Mouse (Mus musculus) stomach, postnatal 0 days (tissue): ENCODE data around the gene Pptc7.

Experiments used
- CTCF ChIP-seq: IDR thresholded peaks from 2 replicates; pipeline ENCODE4 v1.5.1; 2016; ENCODE audit warnings: antibody characterized with exemption, low read depth, mild to moderate bottlenecking, moderate library complexity
- EP300 ChIP-seq: optimal IDR thresholded peaks from 2 replicates; pipeline ENCODE3; 2016; ENCODE audit warnings: antibody characterized with exemption

DNA sequence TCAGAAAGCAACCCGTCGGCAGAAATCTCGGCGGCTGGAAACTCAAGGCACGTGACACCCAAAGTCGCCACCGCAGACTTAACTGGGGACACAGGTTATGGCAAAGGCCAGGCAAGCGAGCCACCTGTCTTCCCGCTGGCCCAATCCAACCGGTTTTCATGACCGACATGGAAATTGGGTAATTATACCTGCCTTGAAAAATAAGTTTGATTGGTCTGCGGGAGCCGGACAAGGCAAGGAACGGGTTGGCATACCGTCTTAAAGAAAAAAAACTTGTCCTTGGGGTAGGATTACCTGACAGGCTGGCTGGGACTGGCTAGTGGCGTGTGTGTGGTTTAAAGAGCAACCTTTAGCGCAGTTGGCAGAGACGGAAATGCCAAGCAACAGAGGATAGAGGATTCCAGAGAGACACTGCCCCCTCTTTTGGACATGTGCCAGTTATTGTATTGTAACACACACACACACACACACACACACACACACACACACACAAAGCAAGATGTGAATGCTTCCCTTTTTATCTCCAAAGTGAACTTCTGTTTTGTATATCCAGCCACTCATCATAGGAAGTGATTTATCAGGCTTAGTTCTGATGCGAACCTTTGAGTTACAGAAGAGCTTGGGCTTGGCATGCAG lies 3.2 kb upstream of the Pptc7 start:
- TF ChIP-seq CTCF (no peak), EP300 (no peak)
